Mouse (Mus musculus) myocyte (in vitro differentiated cells): ENCODE data around the gene Ccdc15. TPM values are rescaled to one million over a fixed set of nuclear protein-coding genes. Genes with fewer than 3 reads are reported as not detected.

Experiments used
- H3K27me3 ChIP-seq: one replicate; pipeline ENCODE4 v1.6.1; 2011; ENCODE audit not compliant: control insufficient read depth, insufficient read depth, insufficient read length
- H3K36me3 ChIP-seq: one replicate; pipeline ENCODE4 v1.6.1; 2011; ENCODE audit not compliant: control insufficient read depth, insufficient read depth
- H3K4me2 ChIP-seq: one replicate; pipeline ENCODE4 v1.6.1; 2011; ENCODE audit warnings: low read depth, control low read depth
- H3K4me3 ChIP-seq: one replicate; pipeline ENCODE4 v1.5.1; 2011; ENCODE audit warnings: mild to moderate bottlenecking, control low read depth, moderate library complexity
- H3K79me2 ChIP-seq: one replicate; pipeline ENCODE4 v1.6.1; 2011; ENCODE audit not compliant: control insufficient read depth, insufficient read depth
- H3ac ChIP-seq: one replicate; pipeline ENCODE4 v1.6.1; 2011; ENCODE audit not compliant: control insufficient read depth, insufficient read length
- CEBPB ChIP-seq: IDR thresholded peaks from 2 replicates; pipeline ENCODE4 v1.6.1; 2011; ENCODE audit warnings: mild to moderate bottlenecking, moderate library complexity; ENCODE audit not compliant: poor library complexity, insufficient read depth, severe bottlenecking
- E2F4 ChIP-seq: IDR thresholded peaks from one replicate; pipeline ENCODE4 v1.6.1; 2011; ENCODE audit warnings: mild to moderate bottlenecking, control low read depth, moderate library complexity; ENCODE audit not compliant: insufficient read depth
- MAX ChIP-seq: IDR thresholded peaks from one replicate; pipeline ENCODE4 v1.6.1; 2011; ENCODE audit warnings: low read depth, mild to moderate bottlenecking, control low read depth
- MYOD1 ChIP-seq, 3 experiments: IDR thresholded peaks; one replicate each; pipeline ENCODE4 v1.6.1; 2011; ENCODE audit warnings: control low read depth in 2 of 3, low read depth in 2 of 3, mild to moderate bottlenecking in 2 of 3, moderate library complexity in 1 of 3; ENCODE audit not compliant: insufficient read length in 2 of 3, control insufficient read depth in 1 of 3
- MYOG ChIP-seq, 3 experiments: IDR thresholded peaks; one replicate each; pipeline ENCODE4 v1.6.1; 2011; ENCODE audit warnings: control low read depth in 2 of 3, low read depth in 2 of 3, mild to moderate bottlenecking in 2 of 3; ENCODE audit not compliant: insufficient read length in 2 of 3, control insufficient read depth in 1 of 3, insufficient read depth in 1 of 3
- POLR2A ChIP-seq: IDR thresholded peaks from one replicate; pipeline ENCODE4 v1.6.1; 2011; ENCODE audit warnings: low read depth, mild to moderate bottlenecking, control low read depth, moderate library complexity; ENCODE audit not compliant: insufficient read length
- POLR2AphosphoS2 ChIP-seq: IDR thresholded peaks from one replicate; pipeline ENCODE4 v1.6.1; 2011; ENCODE audit warnings: low read depth, control low read depth; ENCODE audit not compliant: insufficient read length
- REST ChIP-seq: IDR thresholded peaks from one replicate; pipeline ENCODE4 v1.6.1; 2011; ENCODE audit warnings: mild to moderate bottlenecking, control low read depth, moderate library complexity; ENCODE audit not compliant: insufficient read depth, insufficient read length
- SRF ChIP-seq: IDR thresholded peaks from one replicate; pipeline ENCODE4 v1.6.1; 2011; ENCODE audit warnings: low read depth; ENCODE audit not compliant: control insufficient read depth, insufficient read length
- TCF12 ChIP-seq: IDR thresholded peaks from one replicate; pipeline ENCODE4 v1.6.1; 2011; ENCODE audit warnings: mild to moderate bottlenecking, control low read depth; ENCODE audit not compliant: poor library complexity, insufficient read depth, severe bottlenecking
- TCF3 ChIP-seq: IDR thresholded peaks from one replicate; pipeline ENCODE4 v1.6.1; 2011; ENCODE audit warnings: low read depth, control low read depth; ENCODE audit not compliant: insufficient read length
- USF1 ChIP-seq: IDR thresholded peaks from one replicate; pipeline ENCODE4 v1.6.1; 2011; ENCODE audit warnings: low read depth, mild to moderate bottlenecking, control low read depth, moderate library complexity
- polyA plus RNA-seq: library from polyadenylated mRNA; unstranded; fragments of >200 nt; fragmentation: generic; extraction: Trizol; gene quantifications from one replicate; pipeline ENCODE4 v1.2.1, GENCODE M21; 2012; ENCODE audit warnings: missing spikeins

The Ccdc15 gene
- polyA plus RNA-seq, 1 experiment: 0.38 TPM

- TF ChIP-seq E2F4 (no peak), POLR2A (no peak), MYOD1 (IDR thresholded peaks at IDR 0.05; ENCODE audit: control insufficient read depth in 1 of 3, insufficient read length in 2 of 3, low read depth in 2 of 3) (no peak), MAX (no peak), POLR2AphosphoS2 (no peak), TCF3 (no peak), TCF12 (no peak), USF1 (no peak), MYOG (IDR thresholded peaks at IDR 0.05; ENCODE audit: control insufficient read depth in 1 of 3, insufficient read depth in 1 of 3, insufficient read length in 2 of 3, low read depth in 2 of 3) (no peak), SRF (no peak), REST (no peak), CEBPB (no peak)
Measured at GRCm38 (mm10) chr9:37384284-37385182, 36.3 kb upstream of the Ccdc15 start.

GRCm38 (mm10) chr9:37383161-37383560 is 34.9 kb upstream of the Ccdc15 start:
- H3K4me2 ChIP-seq: no peak overlapping the region
- peaks cover 39% of the 10 kb centered on the region for H3K27me3 ChIP-seq
- no peak overlapping the region for H3ac ChIP-seq
- no peak overlapping the region for H3K4me3 ChIP-seq
- no peak for TF ChIP-seq MAX
- no peak for TF ChIP-seq USF1
- TF ChIP-seq SRF: no peak
- TF ChIP-seq POLR2A: no peak
- no peak for TF ChIP-seq TCF3
- TF ChIP-seq CEBPB: no peak
- no peak for TF ChIP-seq REST
- TF ChIP-seq POLR2AphosphoS2: no peak
- TF ChIP-seq TCF12: no peak
- no peak for TF ChIP-seq MYOD1 (IDR thresholded peaks at IDR 0.05; ENCODE audit: control insufficient read depth in 1 of 3, insufficient read length in 2 of 3, low read depth in 2 of 3)
- no peak for TF ChIP-seq E2F4
- no peak for TF ChIP-seq MYOG (IDR thresholded peaks at IDR 0.05; ENCODE audit: control insufficient read depth in 1 of 3, insufficient read depth in 1 of 3, insufficient read length in 2 of 3, low read depth in 2 of 3)
- no peaks in the 10 kb centered on the region for H3K36me3 ChIP-seq
- no peaks in the 10 kb centered on the region for H3K79me2 ChIP-seq

More at GRCm38 (mm10) chr9:37384284-37385182, 36.3 kb upstream of the Ccdc15 start:
- Histone ChIP-seq H3ac (no peak overlapping the region), H3K4me3 (no peak overlapping the region), H3K79me2 (no peaks in the 10 kb centered on the region), H3K36me3 (no peaks in the 10 kb centered on the region), H3K4me2 (no peak overlapping the region), H3K27me3 (peaks cover 39% of the 10 kb centered on the region)

- TF ChIP-seq CEBPB: no peak
- no peak for TF ChIP-seq MYOD1 (IDR thresholded peaks at IDR 0.05; ENCODE audit: control insufficient read depth in 1 of 3, insufficient read length in 2 of 3, low read depth in 2 of 3)
- no peak for TF ChIP-seq POLR2A
- TF ChIP-seq MAX: no peak
- TF ChIP-seq E2F4: no peak
- Histone ChIP-seq H3ac (no peak overlapping the region), H3K4me2 (no peak overlapping the region), H3K27me3 (peaks cover 6% of the 10 kb centered on the region), H3K4me3 (no peak overlapping the region), H3K36me3 (no peaks in the 10 kb centered on the region), H3K79me2 (no peaks in the 10 kb centered on the region)
Measured at GRCm38 (mm10) chr9:37375718-37376117, 27.5 kb upstream of the Ccdc15 start.

DNA sequence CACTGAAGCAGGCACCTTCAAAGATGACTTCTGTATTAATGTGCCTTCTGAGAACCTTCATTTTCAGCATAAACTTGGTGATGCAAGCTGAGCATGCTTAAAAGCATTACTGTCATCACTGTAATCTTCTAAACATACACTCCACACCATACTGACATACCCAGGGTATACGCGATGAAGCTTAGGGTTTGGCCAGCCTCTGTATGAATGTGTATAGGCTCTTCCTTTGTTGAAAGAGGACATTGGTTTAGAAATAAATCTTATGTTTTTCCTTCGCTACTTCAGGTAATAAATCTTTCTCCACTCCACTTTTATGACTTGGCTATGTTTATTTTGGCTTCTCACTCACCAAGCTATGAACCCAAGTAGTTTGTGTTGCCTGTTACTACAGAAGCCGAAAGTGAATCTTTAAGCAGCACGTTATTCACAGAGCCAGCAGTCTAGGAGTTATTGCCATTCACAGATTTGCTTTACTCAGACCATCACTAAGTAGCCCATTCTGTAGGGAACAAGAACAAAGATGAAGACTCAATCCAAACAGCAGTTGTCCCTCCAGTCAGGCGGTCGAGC is 23.1 kb upstream of the Ccdc15 start:
- Histone ChIP-seq H3K4me3 (no peak overlapping the region), H3K79me2 (no peaks in the 10 kb centered on the region)
- TF ChIP-seq CEBPB: no peak
- TF ChIP-seq E2F4: no peak
- no peak for TF ChIP-seq TCF3
- TF ChIP-seq MYOG (IDR thresholded peaks at IDR 0.05; ENCODE audit: control insufficient read depth in 1 of 3, insufficient read depth in 1 of 3, insufficient read length in 2 of 3, low read depth in 2 of 3): no peak
- TF ChIP-seq POLR2A: no peak
- no peak for TF ChIP-seq REST
- TF ChIP-seq MAX: no peak
- TF ChIP-seq MYOD1 (IDR thresholded peaks at IDR 0.05; ENCODE audit: control insufficient read depth in 1 of 3, insufficient read length in 2 of 3, low read depth in 2 of 3): no peak
- no peak for TF ChIP-seq TCF12
- no peak for TF ChIP-seq USF1
- TF ChIP-seq SRF: no peak
- TF ChIP-seq POLR2AphosphoS2: no peak

More for the DNA sequence above, 23.1 kb upstream of the Ccdc15 start:
- Histone ChIP-seq H3K36me3 (no peaks in the 10 kb centered on the region), H3K4me2 (no peak overlapping the region), H3K27me3 (no peaks in the 10 kb centered on the region), H3ac (no peak overlapping the region)
